Mouse (Mus musculus) WW6 (cell line): ENCODE measurements around the gene Opa1.

Experiments used
- DNase-seq: peaks from one replicate; pipeline ENCODE4 v3.0.0-alpha.2; 2013; ENCODE audit warnings: low read depth, low spot score

Gene Opa1

GRCm38 (mm10) chr16:29687987-29688885 lies 109.1 kb downstream of the Opa1 start:
- no peak for DNase-seq

DNA sequence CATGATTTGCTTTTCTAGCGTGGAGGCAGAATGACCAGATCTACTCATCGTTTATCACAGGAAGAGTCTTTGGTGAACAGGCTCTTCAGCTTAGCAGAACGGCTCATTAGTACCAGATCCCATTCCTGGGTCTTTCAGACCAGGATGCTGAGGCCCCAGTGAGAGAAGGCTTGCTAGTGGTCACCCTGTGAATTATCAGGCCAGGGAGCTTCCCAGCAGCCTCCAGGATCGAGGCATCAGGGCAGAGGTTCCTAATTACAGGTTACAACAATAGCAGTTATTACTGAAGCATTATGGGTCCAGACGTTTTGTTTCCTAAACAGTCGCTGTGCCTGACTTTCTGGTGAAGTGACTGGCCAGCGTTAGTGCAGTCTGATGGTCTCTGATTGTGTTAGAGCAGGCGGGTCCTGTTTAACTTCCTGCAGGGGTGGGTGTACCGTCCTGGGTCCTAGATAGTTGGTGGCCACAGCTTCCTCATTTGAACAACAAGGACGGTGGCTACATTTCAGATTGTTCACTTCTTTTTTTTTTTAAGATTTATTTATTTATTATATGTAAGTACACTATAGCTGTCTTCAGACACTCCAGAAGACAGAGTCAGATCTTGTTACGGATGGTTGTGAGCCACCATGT lies 110.2 kb downstream of the Opa1 start:
- DNase-seq: no peak

DNA sequence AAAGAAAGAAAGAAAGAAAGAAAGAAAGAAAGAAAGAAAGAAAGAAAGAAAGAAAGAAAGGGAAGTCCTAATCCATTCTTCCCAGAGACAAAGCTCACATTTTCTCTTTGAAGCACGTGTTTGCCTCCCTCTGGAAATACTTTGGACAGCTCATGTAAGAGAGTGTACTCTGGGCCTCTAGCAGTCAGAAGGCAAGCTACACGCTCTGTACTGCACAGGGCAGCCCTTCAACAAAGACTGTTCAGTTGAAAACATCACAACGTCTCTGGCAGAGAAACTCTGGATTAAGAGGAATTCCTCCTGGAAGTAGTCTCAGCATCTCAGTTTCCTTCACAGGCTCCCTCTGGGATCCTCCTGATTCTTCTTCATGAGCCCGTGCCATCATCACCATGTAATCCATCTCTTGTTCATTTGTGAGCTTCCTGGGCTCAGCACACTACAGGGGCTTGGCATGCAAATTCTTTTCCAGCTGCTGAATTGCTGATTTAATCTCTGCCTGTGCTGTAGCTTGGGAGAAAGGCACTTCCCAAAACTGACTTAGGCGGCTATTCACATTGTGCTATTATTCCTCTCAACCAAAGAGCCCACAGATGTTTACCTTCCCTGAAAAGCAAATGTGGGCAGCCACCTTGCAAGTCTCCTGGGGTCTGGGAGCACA lies 114.0 kb downstream of the Opa1 start:
- DNase-seq: no peak

GRCm38 (mm10) chr16:29693791-29694419 lies 114.8 kb downstream of the Opa1 start:
- DNase-seq: no peak

- no peak for DNase-seq
Observed at GRCm38 (mm10) chr16:29694420-29694959, 115.4 kb downstream of the Opa1 start.
